Mouse (Mus musculus) erythroblast, embryonic 14.5 days (primary cell): ENCODE results near the gene Fmo4.

Experiments
- GATA1 ChIP-seq: IDR thresholded peaks from 2 replicates; pipeline ENCODE4 v1.6.1; 2012; ENCODE audit warnings: low read length, inconsistent platforms, mixed read lengths
- TAL1 ChIP-seq: IDR thresholded peaks from 3 replicates; pipeline ENCODE4 v1.6.1; 2012; ENCODE audit warnings: low read length, inconsistent platforms, mixed read lengths

- TF ChIP-seq GATA1: no peak
- TF ChIP-seq TAL1: no peak
Observed at GRCm38 (mm10) chr1:162805011-162805410, 8.8 kb downstream of the Fmo4 start.
